Mouse (Mus musculus): ENCODE measurements around the gene Btbd35f15. TPM values are rescaled to one million over a fixed set of nuclear protein-coding genes. Genes with fewer than 3 reads are reported as not detected.

Btbd35f15 gene
- not detected for polyA plus RNA-seq (2017; shearing (Covaris generic))

GRCm38 (mm10) chrX:33577214-33577613 lies at the start of gene Btbd35f15:
Gene Btbd35f15 (minus strand): TSS chrX:33577314.

Other genes with a start within 250 kb of the Btbd35f15 start
- gene Btbd35f13, start 79.9 kb upstream of the Btbd35f15 start, polyA plus RNA-seq (2017; shearing (Covaris generic)) = not detected
- not detected for gene Btbd35f14, start 125.0 kb upstream of the Btbd35f15 start, polyA plus RNA-seq (2017; shearing (Covaris generic))

All from activated CD4-positive, CD25-positive, alpha-beta regulatory T cell, adult 9 weeks (primary cell).